Mouse (Mus musculus) cortical plate, adult 2 months (tissue): ENCODE data around the gene Vps33b. TPM values are rescaled to one million over a fixed set of nuclear protein-coding genes. Genes with fewer than 3 reads are reported as not detected.
A peak's percentile ranks its signal among the peaks of the same experiment; 100 is the strongest.

Source experiments
- H3K27ac ChIP-seq: fragments of 200-500 bp; 2 replicates; pipeline ENCODE4 v1.5.1; 2012; ENCODE audit warnings: low read length, control low read depth, inconsistent platforms; ENCODE audit not compliant: insufficient read depth
- H3K4me1 ChIP-seq: fragments of 200-500 bp; 2 replicates; pipeline ENCODE4 v1.6.1; 2011; ENCODE audit warnings: low read length; ENCODE audit not compliant: control insufficient read depth, insufficient read depth
- H3K4me3 ChIP-seq: fragments of 200-500 bp; 2 replicates; pipeline ENCODE4 v1.5.1; 2011; ENCODE audit warnings: mild to moderate bottlenecking, low read length, control low read depth; ENCODE audit not compliant: insufficient read depth
- CTCF ChIP-seq: fragments of 200-500 bp; IDR thresholded peaks from 2 replicates; pipeline ENCODE4 v1.5.1; 2011; ENCODE audit warnings: mild to moderate bottlenecking, control low read depth, low read length; ENCODE audit not compliant: insufficient read depth; ENCODE audit errors: extremely low read depth
- POLR2A ChIP-seq: fragments of 200-500 bp; IDR thresholded peaks from 2 replicates; pipeline ENCODE4 v1.6.1; 2011; ENCODE audit warnings: mild to moderate bottlenecking, low read length, control low read depth; ENCODE audit not compliant: insufficient read depth; ENCODE audit errors: extremely low read depth
- polyA plus RNA-seq: library from polyadenylated mRNA; depleted of rRNA; stranded (reverse); fragments of >200 nt; gene quantifications from 2 replicates; pipeline ENCODE4 v1.2.3, GENCODE M21; 2012

Gene Vps33b
- polyA plus RNA-seq, 1 experiment: 23.2 TPM

GRCm38 (mm10) chr7:80264606-80265005, 4.8 kb upstream of the Vps33b start:
- H3K4me1 ChIP-seq: peaks cover 3% of the 10 kb centered on the region; the same call in 1 of the 2 replicates
- no peak for TF ChIP-seq CTCF
- TF ChIP-seq POLR2A: no peak
- no peak overlapping the region for H3K4me3 ChIP-seq
- H3K27ac ChIP-seq: no peak overlapping the region

GRCm38 (mm10) chr7:80267764-80268163, 1.7 kb upstream of the Vps33b start:
- Histone ChIP-seq H3K4me3 (no peak overlapping the region), H3K4me1 (peaks cover 1% of the 10 kb centered on the region; the same call in 1 of the 2 replicates), H3K27ac (no peak overlapping the region)
- no peak for TF ChIP-seq POLR2A
- TF ChIP-seq CTCF: no peak

GRCm38 (mm10) chr7:80269751-80270255, 354 bp downstream of the Vps33b start:
- H3K4me1 ChIP-seq: peaks cover 1% of the 10 kb centered on the region; the same call in 1 of the 2 replicates
- H3K4me3 ChIP-seq: peak overlapping the region; percentile 89
- TF ChIP-seq POLR2A (no peak), CTCF (no peak)
- no peak overlapping the region for H3K27ac ChIP-seq

GRCm38 (mm10) chr7:80273456-80273855, 4.0 kb downstream of the Vps33b start:
- Histone ChIP-seq H3K27ac (no peak overlapping the region), H3K4me1 (peaks cover 1% of the 10 kb centered on the region; the same call in 1 of the 2 replicates), H3K4me3 (no peak overlapping the region)
- TF ChIP-seq CTCF (no peak), POLR2A (no peak)

- H3K4me3 ChIP-seq: no peak overlapping the region
- no peak overlapping the region for H3K27ac ChIP-seq
- TF ChIP-seq POLR2A (no peak), CTCF (no peak)
- H3K4me1 ChIP-seq: no peaks in the 10 kb centered on the region
Measured at GRCm38 (mm10) chr7:80276374-80276773, 6.9 kb downstream of the Vps33b start.

- H3K27ac ChIP-seq: no peak overlapping the region
- TF ChIP-seq POLR2A (no peak), CTCF (no peak)
- no peak overlapping the region for H3K4me3 ChIP-seq
- H3K4me1 ChIP-seq: no peaks in the 10 kb centered on the region
Measured at GRCm38 (mm10) chr7:80280032-80280431, 10.6 kb downstream of the Vps33b start.

GRCm38 (mm10) chr7:80280998-80281397, 11.5 kb downstream of the Vps33b start:
- H3K4me3 ChIP-seq: no peak overlapping the region
- TF ChIP-seq POLR2A (no peak), CTCF (no peak)
- no peaks in the 10 kb centered on the region for H3K4me1 ChIP-seq
- no peak overlapping the region for H3K27ac ChIP-seq

GRCm38 (mm10) chr7:80281646-80282045, 12.2 kb downstream of the Vps33b start:
- TF ChIP-seq CTCF (no peak), POLR2A (no peak)
- H3K4me3 ChIP-seq: no peak overlapping the region
- H3K27ac ChIP-seq: no peak overlapping the region
- no peaks in the 10 kb centered on the region for H3K4me1 ChIP-seq

GRCm38 (mm10) chr7:80283226-80283918, 13.9 kb downstream of the Vps33b start:
- Histone ChIP-seq H3K4me3 (no peak overlapping the region), H3K4me1 (no peaks in the 10 kb centered on the region)
- no peak for TF ChIP-seq POLR2A
- no peak for TF ChIP-seq CTCF

GRCm38 (mm10) chr7:80284391-80284790, 14.9 kb downstream of the Vps33b start:
- no peaks in the 10 kb centered on the region for H3K4me1 ChIP-seq
- H3K27ac ChIP-seq: no peak overlapping the region
- TF ChIP-seq CTCF (no peak), POLR2A (no peak)
- no peak overlapping the region for H3K4me3 ChIP-seq

More at GRCm38 (mm10) chr7:80283226-80283918, 13.9 kb downstream of the Vps33b start:
- H3K27ac ChIP-seq: no peak overlapping the region
